In genomic region chr11:45926640-45927082, GRCm38 (mm10) we compare ENCODE assay signal across 8 mouse cellular contexts. TPM values are rescaled to one million over a fixed set of nuclear protein-coding genes. Genes with fewer than 3 reads are reported as not detected.
A peak's percentile ranks its signal among the peaks of the same experiment; 100 is the strongest.
DNase-seq lines count a peak whose midpoint lies in the region; ATAC-seq and TF ChIP-seq lines count a peak whose summit lies in the region.

No protein-coding gene starts in this region.

- under 1% methylated on average over 9 of the region's 9 CpGs for WGBS in cerebellum, adult 2 months
- under 1% methylated on average over 9 of the region's 9 CpGs for WGBS in forebrain, postnatal 0 days
- under 1% methylated on average over 9 of the region's 9 CpGs for WGBS in lung, embryonic 14.5 days

- H3K36me3 ChIP-seq in forebrain, postnatal 0 days (ENCODE audit: insufficient read depth): peaks cover 17% of the 10 kb centered on the region; the same call in 1 of the 2 replicates
- peaks cover 18% of the 10 kb centered on the region for H3K36me3 ChIP-seq in lung, embryonic 14.5 days (ENCODE audit: insufficient read depth)

- H3K4me1 ChIP-seq in cerebellum, adult 2 months (ENCODE audit: control insufficient read depth, insufficient read depth, low read length): no peaks in the 10 kb centered on the region
- H3K4me1 ChIP-seq in forebrain, postnatal 0 days (ENCODE audit: insufficient read depth): 0 out of 2 replicates have a peak, but pooled peaks cover 5% of the 10 kb centered on the region
- H3K4me1 ChIP-seq in lung, embryonic 14.5 days (ENCODE audit: insufficient read depth): no peaks in the 10 kb centered on the region

- no peaks in the 10 kb centered on the region for H3K9me3 ChIP-seq in forebrain, postnatal 0 days (ENCODE audit: low read length)
- H3K9me3 ChIP-seq in lung, embryonic 14.5 days (ENCODE audit: low read depth, low read length): no peaks in the 10 kb centered on the region

- ATAC-seq in forebrain, postnatal 0 days: peak; percentile 96
- peak; percentile 91 for ATAC-seq in lung, embryonic 14.5 days (ENCODE audit: insufficient read depth)
- peak; percentile 75 for ATAC-seq in neutrophil, adult 5-6 weeks (ENCODE audit: extremely low read depth, insufficient number of reproducible peaks, low FRiP score, poor library complexity, severe bottlenecking)

- H3K9ac ChIP-seq in forebrain, postnatal 0 days: peak overlapping the region; percentile 35; the same call in 1 of the 2 replicates
- peak overlapping the region; percentile 42 for H3K9ac ChIP-seq in lung, embryonic 14.5 days

- H3K27ac ChIP-seq in cerebellum, adult 2 months (ENCODE audit: insufficient read depth, low read length): no peak overlapping the region
- no peak overlapping the region; the same call in 1 of the 2 replicates for H3K27ac ChIP-seq in forebrain, postnatal 0 days (ENCODE audit: low read depth, low read length)
- H3K27ac ChIP-seq in layer of hippocampus, adult 2 months: no peak overlapping the region; the same call in 1 of the 2 replicates
- no peak overlapping the region for H3K27ac ChIP-seq in lung, embryonic 14.5 days (ENCODE audit: low read depth)

- H3K4me2 ChIP-seq in forebrain, postnatal 0 days (ENCODE audit: low read depth): peak overlapping the region; percentile 52
- H3K4me2 ChIP-seq in lung, embryonic 14.5 days: peak overlapping the region; percentile 67

- H3K4me3 ChIP-seq in cerebellum, adult 2 months (replicated peaks; ENCODE audit: insufficient read depth, low read depth, low read length): peak overlapping the region; percentile 93
- peak overlapping the region; percentile 42 for H3K4me3 ChIP-seq in forebrain, postnatal 0 days (ENCODE audit: low read depth, low read length)
- H3K4me3 ChIP-seq in layer of hippocampus, adult 2 months: peak overlapping the region; percentile 59
- H3K4me3 ChIP-seq in lung, embryonic 14.5 days (ENCODE audit: low read depth, low read length): peak overlapping the region; percentile 35

- peak; percentile 92 for DNase-seq in MN1 (ENCODE audit: low spot score)
- DNase-seq in cerebellum, adult 2 months: peak; percentile 77 to 82
- peak; percentile 92 for DNase-seq in forebrain, postnatal 0 days
- peak; percentile 82 for DNase-seq in heart, postnatal 4 days
- peak; percentile 60 to 79 for DNase-seq in layer of hippocampus, adult 2 months (ENCODE audit: low spot score in 2 of 2)
- peak; percentile 93 for DNase-seq in lung, embryonic 14.5 days
- peak; percentile 60 for DNase-seq in testis, postnatal 14 days (ENCODE audit: low spot score)

- H3K27me3 ChIP-seq in cerebellum, adult 2 months (ENCODE audit: control insufficient read depth, insufficient read depth, low read length): no peaks in the 10 kb centered on the region
- no peaks in the 10 kb centered on the region for H3K27me3 ChIP-seq in forebrain, postnatal 0 days (ENCODE audit: insufficient read depth, low read length)
- H3K27me3 ChIP-seq in lung, embryonic 14.5 days (ENCODE audit: insufficient read depth, low read length): no peaks in the 10 kb centered on the region

- TF ChIP-seq POLR2A in cerebellum, adult 2 months (IDR thresholded peaks at IDR 0.05; ENCODE audit: borderline replicate concordance, insufficient read depth, low read length): no peak

- peak; percentile 80 for TF ChIP-seq CTCF in cerebellum, adult 2 months (IDR thresholded peaks at IDR 0.05; ENCODE audit: borderline replicate concordance, insufficient read depth, low read depth, low read length)
- peak; percentile 89 for TF ChIP-seq CTCF in forebrain, postnatal 0 days (IDR thresholded peaks at IDR 0.05; ENCODE audit: low read depth)
- TF ChIP-seq CTCF in layer of hippocampus, adult 2 months (conservative IDR thresholded peaks at IDR 0.05): peak; percentile 89
- TF ChIP-seq CTCF in lung, embryonic 14.5 days (IDR thresholded peaks at IDR 0.05; ENCODE audit: low read depth): peak; percentile 92

RNA-seq across cellular contexts. Expression of gene Lsm11, which starts 18.1 kb away (rescaled TPM):
- 20.8 and 21.9 TPM in 2 replicates for polyA plus RNA-seq in cerebellum, adult 2 months (2012; rRNA removed)
- total RNA-seq in forebrain, postnatal 0 days (2014; rRNA removed): 60.9 and 61.7 TPM in 2 replicates
- 14.7 and 23.6 TPM in 2 replicates for polyA plus RNA-seq in forebrain, postnatal 0 days (2015; fragmentation: Nextera tagmentation; extraction: Ambion mirVana)
- 10 to 100 TPM in 1 of 2 experiments, 1 to 10 TPM in 1; 9.4 to 10.6 TPM for total RNA-seq in heart, postnatal 4 days (2021)
- total RNA-seq in layer of hippocampus, adult 2 months (2021): 10 to 100 TPM; 24.6 to 30.8 TPM
- 9.9 and 10.0 TPM in 2 replicates for polyA plus RNA-seq in lung, embryonic 14.5 days (2014; fragmentation: Nextera tagmentation; extraction: Ambion mirVana)
- 2.5 and 2.9 TPM in 2 replicates for total RNA-seq in neutrophil, adult 5-6 weeks (2017)

RNA-seq across cellular contexts. Expression of gene Thg1l, which starts 28.6 kb away (rescaled TPM):
- 6.7 and 6.8 TPM in 2 replicates for polyA plus RNA-seq in cerebellum, adult 2 months (2012; rRNA removed)
- total RNA-seq in forebrain, postnatal 0 days (2014; rRNA removed): 12.2 and 13.2 TPM in 2 replicates
- 8.0 and 10.1 TPM in 2 replicates for polyA plus RNA-seq in forebrain, postnatal 0 days (2015; fragmentation: Nextera tagmentation; extraction: Ambion mirVana)
- 1 to 10 TPM; 9.0 to 10.0 TPM for total RNA-seq in heart, postnatal 4 days (2021)
- total RNA-seq in layer of hippocampus, adult 2 months (2021): 10 to 100 TPM in 1 of 2 experiments, 1 to 10 TPM in 1; 9.4 to 12.2 TPM
- 11.6 and 14.1 TPM in 2 replicates for polyA plus RNA-seq in lung, embryonic 14.5 days (2014; fragmentation: Nextera tagmentation; extraction: Ambion mirVana)
- 4.2 and 5.9 TPM in 2 replicates for total RNA-seq in neutrophil, adult 5-6 weeks (2017)

RNA-seq across cellular contexts. Expression of gene Sox30, which starts 53.4 kb away (rescaled TPM):
- 0.05 and 0.11 TPM in 2 replicates for polyA plus RNA-seq in cerebellum, adult 2 months (2012; rRNA removed)
- total RNA-seq in forebrain, postnatal 0 days (2014; rRNA removed): 0.23 and 0.57 TPM in 2 replicates
- polyA plus RNA-seq in forebrain, postnatal 0 days (2015; fragmentation: Nextera tagmentation; extraction: Ambion mirVana): 0.10 and 0.13 TPM in 2 replicates
- under 1 TPM; 0.27 to 0.55 TPM for total RNA-seq in heart, postnatal 4 days (2021)
- under 1 TPM in 1 of 2 experiments, not detected in 1; 0.15 TPM for total RNA-seq in layer of hippocampus, adult 2 months (2021)
- polyA plus RNA-seq in lung, embryonic 14.5 days (2014; fragmentation: Nextera tagmentation; extraction: Ambion mirVana): 0.09 and 0.12 TPM in 2 replicates
- total RNA-seq in neutrophil, adult 5-6 weeks (2017): not detected in 2 replicates

Comparison
In these comparisons a context has a peak if more than half of its experiments do, and no peak if none do; other contexts are left out.
1. H3K4me3 ChIP-seq: peak in every context shown above with its lines; median percentile 93 in cerebellum, adult 2 months; 59 in layer of hippocampus, adult 2 months; 42 in forebrain, postnatal 0 days; 35 in lung, embryonic 14.5 days.